Mouse (Mus musculus) B cell, adult (primary cell): ENCODE data around the gene Hagh. TPM values are rescaled to one million over a fixed set of nuclear protein-coding genes. Genes with fewer than 3 reads are reported as not detected.

ENCODE experiments used
- total RNA-seq: library from RNA; stranded (reverse); gene quantifications from 4 replicates; pipeline ENCODE4 v1.2.4, GENCODE M21; 2023; ENCODE audit not compliant: inconsistent age

Gene Hagh
- total RNA-seq: 27.5 to 30.3 TPM (median 27.9 TPM) in 4 replicates

DNA sequence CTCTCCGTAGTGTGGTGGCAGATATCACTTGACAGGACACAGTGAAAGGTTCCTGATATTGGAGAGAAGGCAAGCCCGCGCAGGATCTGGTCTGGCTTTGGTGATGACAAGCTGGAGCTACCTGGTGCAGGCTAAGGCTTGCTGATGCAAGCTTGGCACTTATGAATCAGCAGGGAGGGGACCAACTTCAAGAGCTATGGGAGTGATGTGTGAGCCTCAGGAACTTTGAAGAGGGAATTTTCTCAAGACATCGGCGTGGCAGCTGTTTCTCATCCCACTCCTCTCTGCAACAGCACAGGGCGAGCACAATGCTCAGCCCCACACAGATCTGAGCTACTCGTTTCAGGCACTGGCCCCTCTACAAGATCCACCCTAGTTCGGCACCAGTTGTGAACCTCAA, at the start of gene Hagh:
Gene Hagh (plus strand): TSS at position 302 of the 400 bp plus-strand sequence.

DNA sequence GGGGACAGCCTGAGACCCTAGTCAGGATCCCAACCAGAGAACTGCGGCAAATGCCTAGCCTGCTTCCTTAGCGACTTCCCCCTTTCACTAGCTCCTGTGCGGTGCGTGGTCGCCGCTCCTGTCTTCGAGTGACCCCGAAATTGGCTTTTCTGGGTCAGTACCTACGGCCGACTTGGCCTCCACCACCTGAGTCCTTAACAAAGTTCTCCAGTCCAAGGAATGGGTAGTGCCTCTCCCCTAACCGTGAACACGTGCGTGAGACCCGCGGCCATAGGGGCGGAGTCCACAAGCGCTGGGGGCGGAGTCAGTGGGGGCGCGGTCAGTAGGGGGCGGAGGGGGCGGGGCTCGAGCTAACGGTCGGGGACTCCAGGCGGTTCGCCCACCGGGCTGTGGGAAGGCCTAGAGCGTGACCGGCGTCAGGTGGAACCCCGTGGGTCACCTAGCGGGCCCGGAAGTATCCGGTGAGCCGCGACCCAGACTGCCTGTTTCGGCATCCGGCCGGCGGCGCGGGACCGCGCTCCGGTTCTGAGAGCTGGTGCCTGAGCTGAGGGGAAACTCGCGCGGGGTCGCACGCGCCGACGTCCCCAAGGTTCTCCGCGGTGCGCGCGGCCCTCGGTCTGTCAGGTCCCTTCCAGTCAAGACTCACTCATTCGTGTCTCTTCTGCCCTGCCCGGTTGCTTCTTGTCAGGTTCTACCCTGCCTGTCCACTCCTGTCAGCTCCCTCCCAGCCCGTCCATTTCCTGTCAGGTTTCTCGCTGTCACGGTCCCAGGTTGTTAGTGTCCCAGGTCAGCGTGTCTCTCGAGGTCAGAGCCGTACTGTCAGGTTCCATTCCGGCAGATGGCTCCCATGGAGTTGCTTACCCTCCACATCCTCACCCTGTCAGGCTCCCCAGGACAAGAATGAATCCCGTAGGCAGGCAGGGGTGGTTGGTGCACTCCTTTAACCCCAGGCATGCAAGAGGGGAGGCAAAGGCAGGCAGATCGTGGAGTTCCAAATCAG, 35.7 kb upstream of the Hagh start, which contains the start of gene Meiob:
Gene Meiob (plus strand): TSS at position 338 of the 1,000 bp plus-strand sequence.

DNA sequence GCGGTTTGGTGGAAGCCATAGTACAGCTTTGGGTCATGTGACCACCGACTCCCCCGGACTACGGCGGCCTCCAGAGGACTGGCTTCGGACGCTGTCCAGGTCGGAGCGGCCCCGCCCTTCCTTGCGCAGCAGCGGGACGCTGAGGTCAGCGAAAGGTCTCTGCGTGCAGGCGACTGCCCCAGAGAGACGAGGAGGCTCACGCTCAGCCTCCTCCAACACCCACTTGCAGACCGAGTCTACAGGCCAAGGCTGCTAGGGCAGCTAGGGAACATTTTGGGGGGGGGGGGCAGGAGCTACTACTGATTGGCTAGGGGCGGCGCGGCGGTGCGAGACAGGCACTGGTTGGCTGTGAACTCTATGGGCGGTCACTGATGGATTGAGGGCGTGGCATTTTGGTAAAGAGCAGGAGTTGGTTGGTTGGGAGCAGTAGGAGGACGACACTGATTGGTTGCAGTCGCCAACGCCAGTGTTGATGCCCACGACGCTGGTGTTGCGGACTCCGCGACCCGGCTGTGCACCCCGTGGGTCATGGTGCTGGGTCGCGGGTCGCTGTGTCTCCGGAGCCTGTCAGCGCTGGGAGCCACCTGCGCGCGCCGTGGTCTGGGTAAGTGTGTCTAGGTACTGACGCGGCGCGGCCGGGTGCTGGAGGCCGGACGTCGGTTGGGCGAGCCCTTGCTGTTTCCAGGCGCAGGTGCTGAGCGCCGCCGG, 10.3 kb downstream of the Hagh start, which contains the start of gene Fahd1:
Gene Fahd1 (minus strand): TSS at position 300 of the 708 bp plus-strand sequence.

DNA sequence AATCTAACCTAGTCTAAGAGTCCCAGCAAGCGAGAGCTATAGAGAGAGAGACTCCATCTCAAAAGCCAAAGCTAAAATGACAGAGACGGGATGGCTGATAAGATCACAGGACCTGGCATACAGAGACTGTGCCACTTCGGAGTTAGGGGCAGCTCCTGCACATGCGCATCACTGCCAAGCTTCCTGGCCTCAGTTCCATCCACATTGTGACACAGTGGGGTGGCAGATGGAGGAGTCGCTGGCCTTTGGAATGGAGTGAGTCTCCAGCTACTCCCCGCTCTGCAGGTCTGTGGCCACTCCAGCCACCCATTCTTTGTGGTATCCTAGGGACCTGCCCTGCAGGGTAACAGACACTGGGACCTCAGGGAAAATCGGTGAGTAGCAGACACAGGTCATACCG, 25.8 kb downstream of the Hagh start, which contains the start of gene Igfals:
Gene Igfals (plus strand): TSS at position 222 of the 400 bp plus-strand sequence.

DNA sequence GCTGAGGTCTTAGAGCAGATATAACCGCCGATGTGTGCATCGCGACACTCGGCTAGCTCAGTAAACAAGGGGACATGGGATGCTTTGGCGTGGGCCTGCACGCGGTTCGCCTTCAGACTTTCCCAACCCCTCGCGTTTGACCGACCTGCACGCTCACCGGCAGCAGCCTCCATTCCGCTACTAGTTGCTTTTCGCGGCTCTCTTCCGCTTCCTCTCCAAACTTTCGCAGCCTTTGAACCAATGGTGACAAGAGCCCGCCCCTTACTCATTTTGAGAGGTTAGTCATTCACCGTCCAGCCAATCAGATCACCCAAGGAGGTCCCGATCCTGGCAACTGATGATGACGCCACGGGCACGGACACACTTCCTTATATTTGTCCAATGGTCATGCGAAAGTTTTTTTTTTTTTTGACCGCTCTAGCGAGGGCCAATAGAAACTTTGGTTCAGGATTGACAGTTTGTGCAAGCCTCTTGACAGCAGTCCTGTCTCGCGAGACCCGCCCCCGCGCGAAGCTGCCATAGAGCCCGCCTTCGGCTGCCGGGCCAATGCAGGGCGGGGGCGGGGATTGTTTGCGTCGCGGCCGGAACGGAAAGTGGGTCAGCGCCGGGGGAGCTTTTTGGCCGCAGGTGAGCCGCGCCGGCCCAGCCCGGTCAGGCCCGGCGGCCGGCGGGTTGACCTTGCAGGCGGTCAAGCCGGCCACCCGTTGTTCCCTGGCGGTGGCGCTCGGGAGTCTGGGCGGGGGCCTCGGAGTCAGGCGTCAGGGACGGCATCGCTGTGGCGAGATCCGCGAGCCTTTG, 46.4 kb downstream of the Hagh start, which contains the start of the genes Nubp2 and Spsb3:
Gene Nubp2 (minus strand): TSS at position 216 of the 798 bp plus-strand sequence.
Gene Spsb3 (plus strand): TSS at position 510 of the 798 bp plus-strand sequence.

DNA sequence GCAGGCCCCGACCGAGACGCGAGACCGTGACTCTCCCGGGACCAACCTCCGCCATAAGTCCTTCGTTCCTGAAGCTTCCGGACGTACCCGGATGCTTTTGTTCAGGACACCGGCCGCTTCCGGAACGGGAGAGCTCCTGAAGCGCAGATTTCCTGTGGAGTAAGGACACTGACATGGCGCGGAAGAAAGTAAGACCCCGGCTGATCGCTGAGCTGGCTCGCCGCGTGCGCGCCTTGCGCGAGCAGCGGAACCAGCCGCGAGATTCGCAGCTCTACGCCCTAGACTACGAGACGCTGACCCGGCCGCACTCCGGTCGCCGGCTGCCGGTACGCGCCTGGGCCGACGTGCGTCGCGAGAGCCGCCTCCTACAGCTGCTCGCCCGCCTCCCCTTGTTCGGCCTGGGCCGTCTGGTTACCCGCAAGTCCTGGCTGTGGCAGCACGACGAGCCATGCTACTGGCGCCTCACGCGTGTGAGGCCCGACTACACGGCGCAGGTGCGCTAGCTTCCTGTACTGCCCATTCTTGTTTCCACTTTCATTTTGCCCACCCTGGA, 55.1 kb downstream of the Hagh start, which contains the start of the genes Eme2 and Mrps34:
Gene Eme2 (minus strand): TSS at position 93 of the 553 bp plus-strand sequence.
Gene Mrps34 (plus strand): TSS at position 122 of the 553 bp plus-strand sequence.

DNA sequence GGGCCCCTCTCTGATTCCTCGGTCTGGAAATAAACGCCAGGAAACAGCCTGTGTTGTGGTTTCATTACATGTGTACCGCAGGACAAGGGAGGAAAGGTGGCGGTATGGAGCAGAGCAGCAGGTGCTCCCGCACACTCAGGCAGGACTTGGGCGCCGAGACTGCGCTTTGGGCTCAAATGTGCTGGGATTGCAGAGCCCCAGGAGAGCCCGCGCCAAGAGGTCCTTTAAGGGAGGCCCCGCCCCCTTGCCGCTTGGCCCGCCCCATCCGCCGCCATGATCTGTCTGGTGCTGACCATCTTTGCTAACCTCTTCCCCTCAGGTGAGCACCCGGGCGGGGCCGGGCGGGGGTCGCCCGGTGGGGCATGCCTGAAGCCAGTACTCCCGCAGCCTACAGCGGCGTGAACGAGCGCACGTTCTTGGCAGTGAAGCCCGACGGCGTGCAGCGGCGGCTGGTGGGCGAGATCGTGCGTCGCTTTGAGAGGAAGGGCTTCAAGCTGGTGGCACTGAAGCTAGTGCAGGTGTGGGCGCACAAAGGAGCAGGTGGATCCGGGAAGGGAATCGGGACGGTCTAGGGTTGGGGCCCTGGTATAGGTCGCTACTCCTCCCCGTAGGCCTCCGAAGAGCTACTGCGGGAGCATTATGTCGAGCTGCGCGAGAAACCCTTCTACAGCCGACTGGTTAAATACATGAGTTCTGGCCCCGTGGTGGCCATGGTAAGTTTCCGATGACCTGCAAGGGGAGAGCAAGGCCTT, 56.5 kb downstream of the Hagh start, which contains the start of gene Nme3:
Gene Nme3 (plus strand): TSS at position 260 of the 752 bp plus-strand sequence.

Other genes starting within 250 kb of the Hagh start
- 84.9 to 110 TPM (median 98.3 TPM) in 4 replicates for gene Tsc2, start 207.5 kb upstream of the Hagh start, total RNA-seq
- 2.8 to 11.3 TPM (median 4.9 TPM) in 4 replicates for gene Nthl1, start 207.5 kb upstream of the Hagh start, total RNA-seq
- 0.48 to 0.51 TPM in 2 of 4 replicates, not detected in the others for gene Slc9a3r2, start 189.8 kb upstream of the Hagh start, total RNA-seq
- not detected in 4 replicates for gene Npw, start 181.7 kb upstream of the Hagh start, total RNA-seq
- gene Zfp598, start 170.5 kb upstream of the Hagh start, total RNA-seq: 52.7 to 59.6 TPM (median 57.9 TPM) in 4 replicates
- not detected in 4 replicates for gene Syngr3, start 150.2 kb upstream of the Hagh start, total RNA-seq
- gene Gfer, start 144.0 kb upstream of the Hagh start, total RNA-seq: 16.9 to 18.7 TPM (median 18.1 TPM) in 4 replicates
- 7.7 to 11.6 TPM (median 8.4 TPM) in 4 replicates for gene Noxo1, start 143.9 kb upstream of the Hagh start, total RNA-seq
- 31.4 to 36.1 TPM (median 33.4 TPM) in 4 replicates for gene Tbl3, start 132.5 kb upstream of the Hagh start, total RNA-seq
- 0.78 TPM in 1 of 4 replicates, not detected in the others for gene Rnf151, start 122.1 kb upstream of the Hagh start, total RNA-seq
- gene Rps2, start 122.0 kb upstream of the Hagh start, total RNA-seq: 1,210 to 1,288 TPM (median 1,234 TPM) in 4 replicates
- 71.7 to 80.7 TPM (median 73.5 TPM) in 4 replicates for gene Ndufb10, start 115.7 kb upstream of the Hagh start, total RNA-seq
- not detected in 4 replicates for gene Rpl3l, start 112.3 kb upstream of the Hagh start, total RNA-seq
- gene Msrb1, start 103.5 kb upstream of the Hagh start, total RNA-seq: 29.6 to 37.8 TPM (median 32.9 TPM) in 4 replicates
- gene Hs3st6, start 87.2 kb upstream of the Hagh start, total RNA-seq: not detected in 4 replicates
- not detected in 4 replicates for gene Meiob, start 35.9 kb upstream of the Hagh start, total RNA-seq
- 2.0 to 2.5 TPM (median 2.2 TPM) in 4 replicates for gene Fahd1, start 10.2 kb downstream of the Hagh start, total RNA-seq
- gene Igfals, start 25.9 kb downstream of the Hagh start, total RNA-seq: 0.54 to 1.4 TPM (median 0.66 TPM) in 3 of 4 replicates, not detected in the other
- gene Nubp2, start 46.2 kb downstream of the Hagh start, total RNA-seq: 54.8 to 67.5 TPM (median 67.0 TPM) in 4 replicates
- 26.0 to 31.7 TPM (median 30.6 TPM) in 4 replicates for gene Spsb3, start 46.5 kb downstream of the Hagh start, total RNA-seq
- 65.6 to 76.2 TPM (median 68.2 TPM) in 4 replicates for gene Eme2, start 54.9 kb downstream of the Hagh start, total RNA-seq
- gene Mrps34, start 55.0 kb downstream of the Hagh start, total RNA-seq: 26.8 to 35.6 TPM (median 29.2 TPM) in 4 replicates
- 23.0 to 37.2 TPM (median 27.7 TPM) in 4 replicates for gene Nme3, start 56.4 kb downstream of the Hagh start, total RNA-seq
- 200 to 220 TPM (median 218 TPM) in 4 replicates for gene Mapk8ip3, start 96.8 kb downstream of the Hagh start, total RNA-seq
- gene Jpt2, start 120.5 kb downstream of the Hagh start, total RNA-seq: 28.7 to 38.2 TPM (median 33.4 TPM) in 4 replicates
- gene Cramp1l, start 175.6 kb downstream of the Hagh start, total RNA-seq: 38.2 to 47.6 TPM (median 41.7 TPM) in 4 replicates
- gene Ift140, start 175.9 kb downstream of the Hagh start, total RNA-seq: 66.0 to 71.9 TPM (median 68.3 TPM) in 4 replicates
- gene Tmem204, start 243.4 kb downstream of the Hagh start, total RNA-seq: not detected in 4 replicates